ENCODE assay signal across 12 mouse cellular contexts in the genomic region with DNA sequence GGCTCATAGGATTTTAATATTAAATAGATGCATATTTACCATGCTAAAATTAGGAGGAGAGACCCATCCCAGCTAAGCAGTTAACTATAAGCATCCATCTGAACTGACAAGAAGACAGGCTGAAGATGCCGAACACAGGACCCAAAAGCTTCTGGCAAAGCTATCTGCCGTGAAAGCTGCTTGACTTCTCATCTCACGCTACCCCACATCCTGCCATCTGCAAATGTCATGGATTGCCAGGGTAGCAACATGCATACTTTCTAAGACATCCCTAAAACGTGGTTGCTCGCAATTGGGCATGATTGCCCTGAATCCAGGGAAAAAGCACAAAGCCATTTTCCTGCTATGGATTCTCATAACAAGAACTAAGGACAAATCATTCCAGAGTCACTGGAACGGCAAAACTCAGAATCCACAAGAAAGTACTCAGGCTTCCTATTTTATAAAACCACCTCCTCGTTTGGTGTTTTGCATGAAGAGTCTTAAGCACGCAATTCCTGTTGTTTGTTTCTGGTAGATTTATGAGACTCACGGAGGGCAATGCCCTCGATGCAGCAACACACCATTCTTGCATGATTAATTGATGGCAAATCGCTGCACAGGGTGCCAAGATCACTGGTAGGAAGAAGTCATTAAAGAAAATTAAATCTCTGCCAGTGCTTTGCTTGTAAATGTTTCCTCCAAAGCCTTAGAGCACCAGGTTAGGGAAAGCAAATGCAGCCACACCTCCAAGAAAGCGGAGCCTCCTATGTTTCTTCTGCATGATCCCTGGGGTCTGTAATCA.
DNase-seq lines count a peak whose midpoint lies in the region; ATAC-seq and TF ChIP-seq lines count a peak whose summit lies in the region.
"Had no signal": no experiment of that assay in that cellular context is flagged by ENCODE, and none has a peak within 500 bp of the region (broad histone marks: within the 10 kb centered on the region; RNA-seq: fewer than 3 reads in every experiment).

No protein-coding gene starts in this region.

- H3K4me3 ChIP-seq in forebrain, embryonic 13.5 days: no peak overlapping the region
- H3K4me3 ChIP-seq in forebrain, embryonic 10.5 days: no peak overlapping the region
- H3K4me3 ChIP-seq in kidney, embryonic 15.5 days (replicated peaks): no peak overlapping the region
- H3K4me3 ChIP-seq in kidney, embryonic 16.5 days (ENCODE audit: low read length): no peak overlapping the region
- no peak overlapping the region for H3K4me3 ChIP-seq in midbrain, postnatal 0 days (ENCODE audit: low read depth, low read length)
- H3K4me3 ChIP-seq in midbrain, embryonic 13.5 days (replicated peaks): no peak overlapping the region
- no peak overlapping the region for H3K4me3 ChIP-seq in neural tube, embryonic 14.5 days (ENCODE audit: low read depth, low read length)

- peak overlapping the region; percentile 20 for H3K27ac ChIP-seq in forebrain, embryonic 13.5 days
- H3K27ac ChIP-seq in forebrain, embryonic 10.5 days: no peak overlapping the region
- H3K27ac ChIP-seq in kidney, embryonic 15.5 days: 0 out of 2 replicates have a peak overlapping the region, but pooled peaks have one; percentile 27
- H3K27ac ChIP-seq in kidney, embryonic 16.5 days (ENCODE audit: low read length): no peak overlapping the region
- H3K27ac ChIP-seq in midbrain, postnatal 0 days (ENCODE audit: low read depth, low read length): peak overlapping the region; percentile 43; the same call in 1 of the 2 replicates
- H3K27ac ChIP-seq in midbrain, embryonic 13.5 days: no peak overlapping the region
- peak overlapping the region; percentile 45; the same call in 1 of the 2 replicates for H3K27ac ChIP-seq in neural tube, embryonic 14.5 days (ENCODE audit: low read depth, low read length)

- H3K36me3 ChIP-seq in forebrain, embryonic 13.5 days (ENCODE audit: poor library complexity, severe bottlenecking): no peaks in the 10 kb centered on the region
- no peaks in the 10 kb centered on the region for H3K36me3 ChIP-seq in forebrain, embryonic 10.5 days (replicated peaks)
- H3K36me3 ChIP-seq in kidney, embryonic 15.5 days: peaks cover 10% of the 10 kb centered on the region; the same call in 1 of the 2 replicates
- peaks cover 4% of the 10 kb centered on the region; the same call in 1 of the 2 replicates for H3K36me3 ChIP-seq in kidney, embryonic 16.5 days (ENCODE audit: insufficient read depth, low read length)
- no peaks in the 10 kb centered on the region for H3K36me3 ChIP-seq in midbrain, postnatal 0 days (ENCODE audit: insufficient read depth, low read length)
- H3K36me3 ChIP-seq in midbrain, embryonic 13.5 days: no peaks in the 10 kb centered on the region
- H3K36me3 ChIP-seq in neural tube, embryonic 14.5 days (ENCODE audit: control insufficient read depth, insufficient read depth, low read length): no peaks in the 10 kb centered on the region

- DNase-seq in forebrain, embryonic 10.5 days (ENCODE audit: extremely low spot score, low spot score): no peak
- peak; percentile 35 for DNase-seq in midbrain, postnatal 0 days (ENCODE audit: low spot score)
- DNase-seq in heart, adult 9 months (ENCODE audit: low spot score in 2 of 2): no peak
- DNase-seq: cerebellum, adult 9-11 months; midbrain, embryonic 14.5 days; right cerebral cortex, adult 18-20 months had no signal

- H3K4me1 ChIP-seq in forebrain, embryonic 13.5 days: peaks cover 18% of the 10 kb centered on the region
- H3K4me1 ChIP-seq in forebrain, embryonic 10.5 days: peaks cover 19% of the 10 kb centered on the region
- H3K4me1 ChIP-seq in kidney, embryonic 15.5 days: peaks cover 18% of the 10 kb centered on the region
- H3K4me1 ChIP-seq in kidney, embryonic 16.5 days (ENCODE audit: insufficient read depth, low read length): peaks cover 8% of the 10 kb centered on the region; the same call in 1 of the 2 replicates
- no peaks in the 10 kb centered on the region for H3K4me1 ChIP-seq in midbrain, postnatal 0 days (ENCODE audit: insufficient read depth, low read length)
- H3K4me1 ChIP-seq in midbrain, embryonic 13.5 days (replicated peaks): peaks cover 12% of the 10 kb centered on the region
- H3K4me1 ChIP-seq in neural tube, embryonic 14.5 days (ENCODE audit: control insufficient read depth, insufficient read depth, low read length): peaks cover 15% of the 10 kb centered on the region

- no peak overlapping the region for H3K4me2 ChIP-seq in forebrain, embryonic 13.5 days
- H3K4me2 ChIP-seq in kidney, embryonic 15.5 days: no peak overlapping the region
- H3K4me2 ChIP-seq in kidney, embryonic 16.5 days (replicated peaks; ENCODE audit: low read depth, low read length): no peak overlapping the region
- H3K4me2 ChIP-seq in midbrain, postnatal 0 days (ENCODE audit: low read depth, low read length, poor library complexity, severe bottlenecking): no peak overlapping the region
- H3K4me2 ChIP-seq in midbrain, embryonic 13.5 days (replicated peaks): no peak overlapping the region
- no peak overlapping the region for H3K4me2 ChIP-seq in neural tube, embryonic 14.5 days (ENCODE audit: low read depth, low read length)

- 62% methylated on average over 12 of the region's 12 CpGs for WGBS in forebrain, embryonic 13.5 days
- WGBS in forebrain, embryonic 10.5 days: 84% methylated on average over 12 of the region's 12 CpGs
- WGBS in kidney, embryonic 15.5 days: 50% methylated on average over 12 of the region's 12 CpGs
- 47% methylated on average over 12 of the region's 12 CpGs for WGBS in kidney, embryonic 16.5 days
- WGBS in midbrain, postnatal 0 days: 66% methylated on average over 12 of the region's 12 CpGs
- WGBS in midbrain, embryonic 13.5 days: 85% methylated on average over 12 of the region's 12 CpGs
- 42% methylated on average over 12 of the region's 12 CpGs for WGBS in neural tube, embryonic 14.5 days

- no peak overlapping the region for H3K9ac ChIP-seq in forebrain, embryonic 13.5 days
- no peak overlapping the region for H3K9ac ChIP-seq in kidney, embryonic 15.5 days
- no peak overlapping the region for H3K9ac ChIP-seq in kidney, embryonic 16.5 days (replicated peaks; ENCODE audit: low read length)
- H3K9ac ChIP-seq in midbrain, postnatal 0 days (replicated peaks; ENCODE audit: low read length, poor library complexity, severe bottlenecking): no peak overlapping the region
- no peak overlapping the region for H3K9ac ChIP-seq in midbrain, embryonic 13.5 days (replicated peaks)
- no peak overlapping the region for H3K9ac ChIP-seq in neural tube, embryonic 14.5 days (replicated peaks; ENCODE audit: low read depth, low read length)

- no peak for TF ChIP-seq CTCF in midbrain, postnatal 0 days (IDR thresholded peaks at IDR 0.05)

- ATAC-seq in forebrain, embryonic 13.5 days: peak; percentile 57; the same call in 1 of the 2 replicates
- no peak for ATAC-seq in kidney, embryonic 15.5 days (replicated peaks; ENCODE audit: low FRiP score)
- ATAC-seq in kidney, embryonic 16.5 days (ENCODE audit: low FRiP score, low TSS enrichment): no peak
- no peak for ATAC-seq in midbrain, postnatal 0 days (ENCODE audit: low FRiP score)
- no peak for ATAC-seq in midbrain, embryonic 13.5 days
- peak; percentile 21; the same call in 1 of the 2 replicates for ATAC-seq in neural tube, embryonic 14.5 days (ENCODE audit: low read depth)
- ATAC-seq: intestine, embryonic 16.5 days had no signal

- no peaks in the 10 kb centered on the region for H3K9me3 ChIP-seq in forebrain, embryonic 13.5 days (replicated peaks)
- no peaks in the 10 kb centered on the region for H3K9me3 ChIP-seq in forebrain, embryonic 10.5 days
- no peaks in the 10 kb centered on the region for H3K9me3 ChIP-seq in kidney, embryonic 15.5 days (replicated peaks)
- H3K9me3 ChIP-seq in kidney, embryonic 16.5 days (ENCODE audit: low read length): no peaks in the 10 kb centered on the region
- no peaks in the 10 kb centered on the region for H3K9me3 ChIP-seq in midbrain, postnatal 0 days (ENCODE audit: low read length)
- H3K9me3 ChIP-seq in midbrain, embryonic 13.5 days: no peaks in the 10 kb centered on the region
- no peaks in the 10 kb centered on the region for H3K9me3 ChIP-seq in neural tube, embryonic 14.5 days (ENCODE audit: control insufficient read depth, low read length)

- no peaks in the 10 kb centered on the region for H3K27me3 ChIP-seq in forebrain, embryonic 13.5 days
- H3K27me3 ChIP-seq in forebrain, embryonic 10.5 days (ENCODE audit: poor library complexity, severe bottlenecking): peaks cover 39% of the 10 kb centered on the region
- H3K27me3 ChIP-seq in kidney, embryonic 15.5 days: no peaks in the 10 kb centered on the region
- no peaks in the 10 kb centered on the region for H3K27me3 ChIP-seq in kidney, embryonic 16.5 days (ENCODE audit: insufficient read depth, low read length)
- no peaks in the 10 kb centered on the region for H3K27me3 ChIP-seq in midbrain, postnatal 0 days (ENCODE audit: insufficient read depth, low read length)
- H3K27me3 ChIP-seq in midbrain, embryonic 13.5 days: peaks cover 44% of the 10 kb centered on the region
- no peaks in the 10 kb centered on the region for H3K27me3 ChIP-seq in neural tube, embryonic 14.5 days (ENCODE audit: control insufficient read depth, insufficient read depth, low read length)

Comparison
In these comparisons a context has a peak if more than half of its experiments do, and no peak if none do; other contexts are left out.
1. H3K27ac ChIP-seq: peak in forebrain, embryonic 13.5 days (single experiment), kidney, embryonic 15.5 days (single experiment), midbrain, postnatal 0 days (single experiment) and neural tube, embryonic 14.5 days (single experiment); none in forebrain, embryonic 10.5 days (single experiment), kidney, embryonic 16.5 days (single experiment) and midbrain, embryonic 13.5 days (single experiment).
2. ATAC-seq: peak in forebrain, embryonic 13.5 days (single experiment) and neural tube, embryonic 14.5 days (single experiment); none in kidney, embryonic 15.5 days (single experiment), kidney, embryonic 16.5 days (single experiment), midbrain, postnatal 0 days (single experiment) and midbrain, embryonic 13.5 days (single experiment).